Mouse (Mus musculus) liver, embryonic 12.5 days (tissue): ENCODE measurements around the gene Trmu. TPM values are rescaled to one million over a fixed set of nuclear protein-coding genes. Genes with fewer than 3 reads are reported as not detected.

Experiments used
- ATAC-seq: fragments of 200-750 bp; cut with Nextera tagmentation; 2 replicates; pipeline ENCODE4 v1.8.0; 2017; ENCODE audit warnings: moderate number of reproducible peaks, mild to moderate bottlenecking, moderate library complexity
- H3K27ac ChIP-seq: fragments of 300-500 bp; sonication (generic); 2 replicates; pipeline ENCODE4 v1.5.1; 2016; ENCODE audit warnings: mild to moderate bottlenecking
- H3K27me3 ChIP-seq: fragments of 300-500 bp; sonication (generic); replicated peaks from 2 replicates; pipeline ENCODE4 v1.6.1; 2016; ENCODE audit warnings: mild to moderate bottlenecking, moderate library complexity
- H3K36me3 ChIP-seq: fragments of 300-500 bp; sonication (generic); 2 replicates; pipeline ENCODE4 v1.6.1; 2016; ENCODE audit warnings: mild to moderate bottlenecking, moderate library complexity
- H3K4me1 ChIP-seq: fragments of 300-500 bp; sonication (generic); 2 replicates; pipeline ENCODE4 v1.6.1; 2016
- H3K4me2 ChIP-seq: fragments of 300-500 bp; sonication (generic); 2 replicates; pipeline ENCODE4 v1.6.1; 2016; ENCODE audit warnings: mild to moderate bottlenecking, moderate library complexity
- H3K4me3 ChIP-seq: fragments of 300-500 bp; sonication (generic); 2 replicates; pipeline ENCODE4 v1.5.1; 2016; ENCODE audit warnings: mild to moderate bottlenecking, moderate library complexity
- H3K9ac ChIP-seq: fragments of 300-500 bp; sonication (generic); 2 replicates; pipeline ENCODE4 v1.6.1; 2016; ENCODE audit warnings: mild to moderate bottlenecking, moderate library complexity
- H3K9me3 ChIP-seq: fragments of 300-500 bp; sonication (generic); replicated peaks from 2 replicates; pipeline ENCODE4 v1.6.1; 2016; ENCODE audit warnings: mild to moderate bottlenecking, moderate library complexity
- WGBS: fragments of 180-500 bp; shearing (Covaris S2); methylation state at CpG from one replicate; pipeline ENCODE4 v1.1.7; 2016; ENCODE audit not compliant: insufficient replicate concordance; 5-methylcytosine and 5-hydroxymethylcytosine counted together
- polyA plus RNA-seq: library from polyadenylated mRNA; unstranded; fragments of >200 nt; fragmentation: Nextera tagmentation; extraction: Ambion mirVana; gene quantifications from 2 replicates; pipeline ENCODE4 v1.2.1, GENCODE M21; 2016

The Trmu gene
- polyA plus RNA-seq: 21.8 and 22.1 TPM in 2 replicates

GRCm38 (mm10) chr15:85878848-85879497 lies at the start of gene Trmu:
Gene Trmu, plus strand, starts transcription at chr15:85879312.
- no peaks in the 10 kb centered on the region for H3K27me3 ChIP-seq
- peaks cover 21% of the 10 kb centered on the region for H3K4me1 ChIP-seq
- H3K9me3 ChIP-seq: no peaks in the 10 kb centered on the region
- peak within 1 kb of the TSS; percentile 87 for H3K9ac ChIP-seq
- ATAC-seq: peak; percentile 95
- H3K4me2 ChIP-seq: peak within 1 kb of the TSS; percentile 79
- peak within 1 kb of the TSS; percentile 82 for H3K4me3 ChIP-seq
- peak within 1 kb of the TSS; percentile 83 for H3K27ac ChIP-seq
- peaks cover 60% of the 10 kb centered on the region for H3K36me3 ChIP-seq
- 2% methylated on average over 50 of the region's 50 CpGs for WGBS

GRCm38 (mm10) chr15:85829470-85829869 lies 49.6 kb upstream of the Trmu start:
- ATAC-seq: no peak
- H3K4me3 ChIP-seq: no peak overlapping the region
- H3K9ac ChIP-seq: no peak overlapping the region
- peaks cover 65% of the 10 kb centered on the region for H3K4me1 ChIP-seq
- H3K27me3 ChIP-seq: no peaks in the 10 kb centered on the region
- no peaks in the 10 kb centered on the region for H3K9me3 ChIP-seq
- no peak overlapping the region for H3K4me2 ChIP-seq
- H3K27ac ChIP-seq: peak overlapping the region; percentile 31
- whole genome bisulfite sequencing: 63% methylated on average over 5 of the region's 5 CpGs
- H3K36me3 ChIP-seq: no peaks in the 10 kb centered on the region

GRCm38 (mm10) chr15:85831954-85832590 lies 47.0 kb upstream of the Trmu start, which contains the start of gene Ttc38:
Gene Ttc38, plus strand, starts transcription at chr15:85832306.
- Histone ChIP-seq H3K4me3 (peak within 1 kb of the TSS; percentile 64), H3K4me2 (peak within 1 kb of the TSS; percentile 79), H3K36me3 (no peaks in the 10 kb centered on the region), H3K27me3 (no peaks in the 10 kb centered on the region), H3K9me3 (no peaks in the 10 kb centered on the region), H3K9ac (peak within 1 kb of the TSS; percentile 62), H3K4me1 (peaks cover 57% of the 10 kb centered on the region), H3K27ac (peak within 1 kb of the TSS; percentile 76)
- WGBS: under 1% methylated on average over 27 of the region's 27 CpGs
- ATAC-seq: peak; percentile 88

GRCm38 (mm10) chr15:85832599-85832998 lies 46.5 kb upstream of the Trmu start:
- Histone ChIP-seq H3K27ac (peak overlapping the region; percentile 76), H3K36me3 (no peaks in the 10 kb centered on the region), H3K9me3 (no peaks in the 10 kb centered on the region), H3K9ac (peak overlapping the region; percentile 62), H3K4me1 (peaks cover 52% of the 10 kb centered on the region), H3K27me3 (no peaks in the 10 kb centered on the region), H3K4me3 (peak overlapping the region; percentile 64), H3K4me2 (peak overlapping the region; percentile 79)
- WGBS: 41% methylated on average over 8 of the region's 8 CpGs
- no peak for ATAC-seq

- Histone ChIP-seq H3K36me3 (no peaks in the 10 kb centered on the region), H3K9me3 (no peaks in the 10 kb centered on the region), H3K9ac (no peak overlapping the region), H3K4me3 (no peak overlapping the region), H3K27me3 (no peaks in the 10 kb centered on the region), H3K4me2 (no peak overlapping the region), H3K27ac (no peak overlapping the region), H3K4me1 (peaks cover 26% of the 10 kb centered on the region)
- 45% methylated on average over 3 of the region's 3 CpGs for WGBS
- ATAC-seq: no peak
These were observed 43.8 kb upstream of the Trmu start for GRCm38 (mm10) chr15:85835335-85835734.

GRCm38 (mm10) chr15:85836887-85837286 lies 42.2 kb upstream of the Trmu start:
- no peak overlapping the region for H3K4me3 ChIP-seq
- no peaks in the 10 kb centered on the region for H3K27me3 ChIP-seq
- no peaks in the 10 kb centered on the region for H3K9me3 ChIP-seq
- ATAC-seq: no peak
- no peak overlapping the region for H3K9ac ChIP-seq
- peaks cover 30% of the 10 kb centered on the region for H3K4me1 ChIP-seq
- 69% methylated on average over 5 of the region's 5 CpGs for WGBS
- no peak overlapping the region for H3K27ac ChIP-seq
- no peak overlapping the region for H3K4me2 ChIP-seq
- H3K36me3 ChIP-seq: 0 out of 2 replicates have a peak, but pooled peaks cover 4% of the 10 kb centered on the region

GRCm38 (mm10) chr15:85840983-85841382 lies 38.1 kb upstream of the Trmu start:
- no peak overlapping the region for H3K27ac ChIP-seq
- H3K4me3 ChIP-seq: no peak overlapping the region
- H3K9me3 ChIP-seq: no peaks in the 10 kb centered on the region
- H3K4me1 ChIP-seq: peaks cover 18% of the 10 kb centered on the region
- H3K9ac ChIP-seq: no peak overlapping the region
- H3K27me3 ChIP-seq: no peaks in the 10 kb centered on the region
- no peak; the same call in 1 of the 2 replicates for ATAC-seq
- H3K4me2 ChIP-seq: no peak overlapping the region
- WGBS: 37% methylated on average over 6 of the region's 6 CpGs
- H3K36me3 ChIP-seq: 0 out of 2 replicates have a peak, but pooled peaks cover 8% of the 10 kb centered on the region

GRCm38 (mm10) chr15:85841796-85842360 lies 37.2 kb upstream of the Trmu start:
- 59% methylated on average over 5 of the region's 5 CpGs for WGBS
- H3K9me3 ChIP-seq: no peaks in the 10 kb centered on the region
- no peaks in the 10 kb centered on the region for H3K27me3 ChIP-seq
- 0 out of 2 replicates have a peak, but pooled peaks cover 8% of the 10 kb centered on the region for H3K36me3 ChIP-seq
- peaks cover 18% of the 10 kb centered on the region for H3K4me1 ChIP-seq
- no peak overlapping the region for H3K4me2 ChIP-seq
- H3K4me3 ChIP-seq: no peak overlapping the region
- peak; percentile 53 for ATAC-seq
- no peak overlapping the region for H3K9ac ChIP-seq
- H3K27ac ChIP-seq: no peak overlapping the region

- Histone ChIP-seq H3K4me2 (no peak overlapping the region), H3K36me3 (0 out of 2 replicates have a peak, but pooled peaks cover 8% of the 10 kb centered on the region), H3K9me3 (no peaks in the 10 kb centered on the region), H3K27me3 (no peaks in the 10 kb centered on the region), H3K9ac (no peak overlapping the region), H3K4me3 (no peak overlapping the region), H3K4me1 (peaks cover 18% of the 10 kb centered on the region), H3K27ac (no peak overlapping the region)
- no peak for ATAC-seq
These were observed 34.0 kb upstream of the Trmu start for GRCm38 (mm10) chr15:85845071-85845470.

- no peak for ATAC-seq
- H3K9ac ChIP-seq: no peak overlapping the region
- 66% methylated on average over 12 of the region's 12 CpGs for WGBS
- no peaks in the 10 kb centered on the region for H3K9me3 ChIP-seq
- no peak overlapping the region for H3K4me2 ChIP-seq
- 0 out of 2 replicates have a peak, but pooled peaks cover 4% of the 10 kb centered on the region for H3K36me3 ChIP-seq
- H3K4me1 ChIP-seq: no peaks in the 10 kb centered on the region
- H3K27ac ChIP-seq: no peak overlapping the region
- no peaks in the 10 kb centered on the region for H3K27me3 ChIP-seq
- H3K4me3 ChIP-seq: no peak overlapping the region
These were observed 27.3 kb upstream of the Trmu start for GRCm38 (mm10) chr15:85851656-85852392.

GRCm38 (mm10) chr15:85858980-85859489 lies 20.1 kb upstream of the Trmu start:
- Histone ChIP-seq H3K9ac (peak overlapping the region; percentile 82), H3K4me3 (peak overlapping the region; percentile 70), H3K27me3 (no peaks in the 10 kb centered on the region), H3K27ac (peak overlapping the region; percentile 53; the same call in 1 of the 2 replicates), H3K36me3 (peaks cover 34% of the 10 kb centered on the region), H3K4me1 (peaks cover 31% of the 10 kb centered on the region), H3K9me3 (no peaks in the 10 kb centered on the region), H3K4me2 (peak overlapping the region; percentile 86)
- 11% methylated on average over 15 of the region's 15 CpGs for WGBS
- ATAC-seq: 0 out of 2 replicates have a peak, but pooled peaks have one; percentile 0
